Mouse (Mus musculus): ENCODE data around the gene Aox1.

Gene Aox1

DNA sequence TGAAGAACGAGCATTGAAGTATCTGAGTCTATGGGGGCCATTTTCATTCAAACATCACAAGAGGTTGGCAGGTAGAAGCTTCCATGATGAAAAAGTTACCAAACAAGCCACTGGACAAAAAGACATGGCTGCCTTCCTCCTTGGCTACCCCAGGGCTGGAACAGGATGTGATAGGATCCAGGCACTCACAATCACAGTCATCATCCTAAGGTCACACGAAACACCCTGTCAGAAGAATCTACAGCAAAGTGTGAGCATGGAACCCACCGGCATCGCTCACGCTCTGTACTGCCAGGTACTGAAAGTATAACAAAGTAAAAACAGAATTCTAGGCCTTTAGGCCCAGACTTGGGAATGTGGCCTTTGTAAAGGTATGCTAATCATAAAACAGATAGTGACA, 80.5 kb downstream of the Aox1 start:
- DNase-seq (ENCODE audit: low spot score in 2 of 2), result no peak

DNA sequence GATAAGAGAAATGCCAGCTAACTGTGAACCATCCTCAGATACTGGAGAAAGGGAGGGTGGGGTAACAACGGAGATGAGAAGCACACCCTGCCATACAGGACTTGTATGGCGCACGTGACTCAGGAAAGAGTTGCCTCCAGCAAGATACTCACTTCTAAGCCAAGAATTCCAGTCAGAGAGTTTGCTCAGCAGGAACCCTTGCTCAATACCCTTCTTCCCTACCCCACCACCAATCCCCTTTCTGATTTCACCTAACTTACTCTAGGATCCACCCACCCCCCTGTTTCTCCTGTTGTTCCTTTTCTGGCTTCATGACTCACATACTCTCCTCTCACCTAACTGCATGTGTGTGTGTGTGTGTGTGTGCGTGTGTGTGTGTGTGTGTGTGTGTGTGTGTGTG, 81.6 kb downstream of the Aox1 start:
- no peak for DNase-seq (ENCODE audit: low spot score in 2 of 2)

DNA sequence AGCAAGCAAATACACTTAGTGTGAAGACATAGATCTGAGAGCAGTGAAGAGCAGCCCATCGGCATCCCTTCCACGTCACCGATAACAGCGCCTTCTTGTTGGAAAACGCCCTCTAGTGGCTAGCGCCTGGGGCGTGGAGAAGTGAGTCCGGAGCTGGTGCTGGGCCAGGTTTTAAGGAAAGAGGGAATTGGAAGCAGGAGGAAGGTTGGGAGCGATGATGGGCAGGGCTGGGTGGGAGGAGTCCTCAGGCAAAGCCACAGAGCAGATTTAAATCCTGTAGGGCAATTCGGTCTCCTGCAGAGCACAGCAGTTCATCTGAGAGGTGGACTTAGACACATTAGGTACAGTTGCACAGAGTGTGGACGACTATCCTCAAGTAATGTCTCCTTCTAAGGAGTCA, 83.1 kb downstream of the Aox1 start, which contains the start of gene Aox3:
Aox3 (plus strand) TSS at position 251 of the 400 bp plus-strand sequence.
- peak in 1 of 2 experiments; percentile 9 for DNase-seq (ENCODE audit: low spot score in 2 of 2)

DNA sequence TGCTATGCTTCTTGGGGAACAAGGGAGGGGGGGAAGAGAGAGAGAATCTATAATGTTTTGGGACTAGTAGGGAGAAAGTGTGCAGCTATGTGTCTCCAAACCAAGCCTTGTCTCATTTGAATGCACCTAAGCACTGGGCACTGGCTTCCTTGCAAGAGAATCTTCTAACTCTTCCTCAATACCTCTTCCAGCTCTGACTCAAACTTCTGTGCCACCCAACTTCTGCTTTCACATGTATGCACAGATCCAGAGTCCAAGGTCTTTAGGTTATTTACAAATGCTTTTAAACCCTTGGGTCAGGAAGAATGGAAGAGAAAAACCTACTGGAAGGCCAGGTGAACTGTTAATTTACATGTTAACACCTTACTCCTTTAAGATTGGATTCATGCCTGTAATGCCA, 83.7 kb downstream of the Aox1 start:
- DNase-seq (ENCODE audit: low spot score in 2 of 2), result no peak

DNA sequence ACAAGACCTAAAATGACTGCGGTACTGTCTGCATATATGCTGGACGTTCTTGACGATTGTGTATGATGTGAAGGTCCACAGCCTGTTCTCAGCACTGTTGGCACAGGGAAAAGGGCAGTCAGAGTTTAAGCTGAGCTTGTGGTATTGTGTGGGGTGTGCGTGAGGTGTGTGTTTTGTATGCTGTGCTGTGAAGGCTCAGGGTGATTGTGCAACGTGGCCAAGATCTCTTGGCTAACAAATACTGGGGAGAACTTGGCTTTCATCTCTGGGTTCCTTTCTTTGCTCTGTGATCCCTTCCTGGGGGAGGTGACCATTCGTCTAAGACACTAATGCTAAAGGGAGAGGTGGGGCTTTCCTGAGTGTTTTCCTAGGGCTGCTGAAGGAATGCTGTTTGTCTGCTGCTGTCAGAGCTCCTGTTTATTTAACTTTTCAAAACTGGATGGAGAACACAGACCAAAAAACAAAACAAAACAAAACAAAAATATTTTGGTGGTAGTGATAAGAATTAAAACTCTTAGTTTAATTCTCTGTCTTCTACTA, 84.4 kb downstream of the Aox1 start:
- DNase-seq (ENCODE audit: low spot score in 2 of 2), result no peak

DNA sequence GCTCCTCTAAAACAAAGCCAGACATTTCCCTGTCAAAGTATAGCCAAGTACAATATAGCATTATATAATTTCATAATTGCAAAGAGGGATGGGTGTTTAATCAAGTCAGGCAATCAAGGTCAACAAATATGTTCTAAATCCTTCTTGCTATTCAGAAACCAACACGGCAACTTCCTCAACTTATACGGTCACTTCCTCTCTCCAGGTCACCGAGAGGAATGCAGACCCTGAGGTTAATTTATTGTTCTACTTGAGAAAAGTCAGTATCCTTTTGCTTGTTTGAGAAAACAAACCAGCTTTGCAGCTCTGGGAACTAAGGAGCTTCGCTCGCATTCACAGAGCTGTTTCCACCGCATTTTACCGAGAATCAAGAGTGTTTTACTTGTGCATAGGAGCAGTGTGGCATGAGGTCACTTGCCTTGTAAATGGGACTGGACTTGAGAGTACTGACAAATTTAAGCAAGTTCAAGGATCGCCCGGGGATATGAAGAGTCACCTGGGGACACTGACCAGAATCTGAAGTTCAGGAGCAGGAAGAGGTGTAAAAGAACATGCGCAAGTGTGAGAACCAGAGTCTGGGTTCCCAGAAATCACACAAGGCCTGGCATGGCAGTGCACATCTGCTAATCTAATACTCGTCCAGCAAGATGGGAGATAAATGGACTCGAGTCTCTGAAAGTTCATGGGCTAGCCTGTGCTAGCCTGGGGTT, 85.1 kb downstream of the Aox1 start:
- no peak for DNase-seq (ENCODE audit: low spot score in 2 of 2)

DNA sequence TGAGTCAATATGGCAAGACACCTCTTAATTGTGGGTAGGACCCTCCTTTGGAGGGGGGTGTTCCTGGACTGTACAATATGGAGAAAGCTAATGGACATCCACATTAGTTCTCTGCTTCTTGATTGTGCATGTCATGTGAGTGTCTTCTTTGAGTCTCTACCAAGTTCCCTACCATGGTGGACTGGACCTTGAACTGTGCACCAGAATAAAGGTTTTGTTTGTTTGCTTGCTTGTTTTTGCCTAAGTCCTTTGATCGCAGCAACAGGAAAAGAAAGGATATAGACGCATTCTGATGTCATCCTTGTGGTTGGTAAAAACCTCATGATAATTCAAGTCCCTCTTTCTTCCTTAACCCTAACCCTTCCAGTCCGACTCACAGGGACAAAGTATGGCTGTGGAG, 88.5 kb downstream of the Aox1 start:
- DNase-seq (ENCODE audit: low spot score in 2 of 2), result no peak

DNA sequence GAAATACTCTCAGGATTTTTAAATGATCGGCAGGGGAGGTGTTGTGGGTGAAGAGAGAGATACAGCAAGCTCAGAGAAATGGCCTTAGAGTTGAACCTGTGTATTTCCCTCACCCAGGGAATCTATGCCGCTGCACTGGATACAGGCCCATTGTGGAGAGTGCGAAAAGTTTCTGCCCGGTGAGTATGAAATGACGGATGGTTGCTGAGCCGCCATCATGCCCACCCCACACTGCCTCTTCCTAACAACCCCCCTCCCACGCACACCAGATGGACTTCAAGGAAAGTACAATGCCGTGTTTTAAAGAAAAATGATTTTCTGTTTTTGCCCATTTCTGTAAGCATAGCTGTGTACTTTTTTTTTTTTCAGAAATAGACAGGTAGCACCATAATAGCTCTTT, 95.2 kb downstream of the Aox1 start:
- DNase-seq (ENCODE audit: low spot score in 2 of 2), result no peak

DNA sequence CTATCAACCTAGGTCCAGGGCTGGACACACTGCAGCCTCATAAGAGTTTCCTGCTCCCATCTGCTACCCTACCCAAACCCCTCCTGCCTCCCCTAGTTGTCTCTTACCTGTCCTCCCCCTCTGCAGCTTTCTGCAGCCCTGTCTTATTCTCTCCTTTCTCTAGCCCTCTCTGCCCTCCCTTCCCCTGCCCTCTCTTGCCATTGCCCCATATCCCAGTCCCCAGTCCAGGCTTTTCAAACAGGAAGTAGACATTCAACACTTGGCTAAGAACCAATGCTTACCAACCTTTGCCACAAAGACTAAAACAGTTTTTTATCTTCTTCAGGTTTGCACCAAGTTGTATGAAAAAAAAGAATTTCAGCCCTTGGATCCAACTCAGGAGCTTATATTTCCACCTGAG, 108.2 kb downstream of the Aox1 start:
- DNase-seq (ENCODE audit: low spot score in 2 of 2), result no peak

DNA sequence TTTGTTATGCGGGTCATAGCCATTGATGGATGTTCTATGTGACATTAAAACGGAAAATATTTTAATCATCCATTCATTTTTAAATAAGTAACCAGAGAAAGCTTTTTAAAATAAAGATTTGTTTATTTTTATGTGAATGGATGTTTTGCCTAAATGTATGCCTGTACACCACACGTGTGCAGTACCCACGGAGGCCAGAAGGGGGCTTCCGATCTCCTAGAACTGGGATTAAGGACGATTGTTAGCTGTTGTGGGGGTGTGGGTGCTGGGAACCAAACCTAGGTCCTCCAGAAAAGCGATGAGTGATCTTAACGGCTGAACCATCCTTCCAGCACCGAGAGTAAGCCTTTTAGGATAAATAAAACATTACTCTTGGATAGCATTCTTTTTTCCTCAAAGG, 109.3 kb downstream of the Aox1 start:
- DNase-seq (ENCODE audit: low spot score in 2 of 2), result no peak

DNA sequence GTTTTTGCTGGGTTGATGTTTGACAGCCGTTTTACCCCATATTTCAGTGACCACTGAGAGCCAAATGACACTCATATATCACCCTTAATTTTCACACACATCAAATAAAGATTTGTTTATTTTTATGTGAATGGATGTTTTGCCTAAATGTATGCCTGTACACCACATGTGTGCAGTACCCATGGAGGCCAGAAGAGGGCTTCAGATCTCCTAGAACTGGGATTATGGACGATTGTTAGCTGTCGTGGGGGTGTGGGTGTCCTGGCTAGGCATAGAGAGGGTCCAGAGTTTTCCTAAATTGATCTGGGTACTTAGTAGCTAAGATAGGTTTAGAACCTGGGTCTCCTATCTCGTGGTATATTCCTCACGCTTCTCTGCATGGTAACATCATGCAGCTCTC, 110.9 kb downstream of the Aox1 start:
- DNase-seq (ENCODE audit: low spot score in 2 of 2), result no peak

DNA sequence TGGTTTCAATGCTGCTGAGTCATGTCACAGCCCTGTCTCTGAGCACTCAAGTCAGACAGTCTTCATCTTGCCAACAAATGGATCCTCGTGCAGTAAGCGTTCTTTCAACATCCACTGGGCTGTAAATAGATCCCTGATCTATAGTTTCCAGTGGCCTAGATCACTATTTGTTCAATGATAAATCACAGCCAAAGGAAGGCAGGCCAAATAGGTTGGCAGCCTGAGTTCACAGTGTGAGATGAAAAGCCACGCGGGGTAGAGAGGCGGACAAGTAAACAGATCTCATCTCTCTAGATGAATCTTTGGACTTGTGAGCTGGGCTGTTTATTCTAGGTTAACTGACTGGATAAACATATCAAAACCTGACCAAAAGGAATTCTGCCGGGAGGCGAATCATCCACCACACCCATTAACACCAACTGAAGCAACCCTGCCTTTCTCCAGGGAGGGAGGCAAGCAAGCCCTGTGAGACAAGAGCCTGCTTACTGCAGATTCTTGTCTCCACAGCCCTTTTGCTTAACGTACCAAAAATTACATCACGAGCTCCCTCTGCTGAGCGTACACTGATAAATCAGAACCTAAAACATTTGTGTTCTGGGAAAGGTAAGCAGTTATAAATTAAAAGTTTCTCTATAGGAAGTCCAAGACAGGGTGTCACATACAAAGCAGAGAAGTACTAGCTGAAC, 114.8 kb downstream of the Aox1 start:
- DNase-seq (ENCODE audit: low spot score in 2 of 2), result no peak

DNA sequence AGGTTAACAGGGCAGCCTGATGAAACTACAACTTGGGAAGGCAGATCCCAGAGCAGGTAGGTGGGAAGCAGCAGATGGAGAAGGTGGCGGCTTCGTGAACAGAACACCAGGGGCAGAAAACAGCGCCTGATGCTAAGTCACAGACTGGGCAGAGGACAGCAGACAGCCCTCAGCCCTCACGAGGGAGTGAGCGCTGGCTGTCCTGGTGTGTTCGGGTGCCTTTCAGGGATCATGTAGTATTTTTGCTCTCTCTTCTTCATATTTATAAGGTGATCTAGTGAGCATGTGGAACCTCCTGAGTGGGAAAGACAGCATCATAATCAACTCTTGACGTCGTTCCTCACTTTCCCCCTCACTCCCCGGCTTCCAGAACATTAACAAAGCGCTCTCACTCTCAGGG, 116.3 kb downstream of the Aox1 start:
- DNase-seq (ENCODE audit: low spot score in 2 of 2), result no peak

DNA sequence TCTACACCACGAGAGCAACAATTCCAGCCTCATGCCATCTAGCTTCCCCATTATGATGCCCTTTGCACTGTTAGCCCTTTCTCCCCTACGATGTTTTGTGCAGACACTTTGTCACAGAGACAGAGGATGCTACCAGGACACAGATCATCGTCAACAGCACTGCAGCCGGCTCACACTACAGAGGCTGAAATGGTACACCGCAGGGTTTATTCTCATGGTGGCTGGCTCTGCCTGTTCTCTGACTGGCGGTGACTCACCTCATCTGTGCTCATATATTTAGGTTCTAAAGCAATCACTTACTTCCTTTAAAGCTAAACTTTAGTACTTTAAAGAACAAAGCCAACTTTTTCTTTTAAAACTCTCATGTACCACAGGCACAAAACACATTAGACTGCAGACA, 118.0 kb downstream of the Aox1 start:
- no peak for DNase-seq (ENCODE audit: low spot score in 2 of 2)

DNA sequence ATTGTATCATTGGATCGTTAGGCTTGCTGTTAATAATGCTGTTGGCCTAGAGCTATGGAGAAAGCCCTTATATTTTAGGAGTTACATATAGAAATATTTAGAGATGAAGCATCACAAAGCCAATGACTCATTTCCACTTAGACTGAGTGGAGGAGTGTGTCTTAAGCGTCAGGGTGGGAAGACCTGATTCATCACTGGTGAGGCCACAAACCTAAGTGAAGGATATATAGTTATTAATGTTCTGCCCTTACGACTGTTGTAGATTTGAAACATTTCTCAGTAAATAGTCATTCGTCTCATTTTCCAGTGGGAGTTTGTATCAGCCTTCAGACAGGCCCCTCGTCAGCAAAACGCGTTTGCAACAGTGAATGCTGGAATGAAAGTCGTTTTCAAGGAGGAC, 122.5 kb downstream of the Aox1 start:
- no peak for DNase-seq (ENCODE audit: low spot score in 2 of 2)

Data from spleen, postnatal 14 days (tissue).